Mouse (Mus musculus): Measurements from ENCODE around the gene Elovl3. TPM values are rescaled to one million over a fixed set of nuclear protein-coding genes. Genes with fewer than 3 reads are reported as not detected.
"Not testable (repeated sequence)": the region's sequence is repeated elsewhere in the genome, so short reads cannot be mapped to it uniquely, and the experiment has no call there.

The Elovl3 gene
- polyA plus RNA-seq, 1 experiment from 2014 or later: 0.23 TPM

GRCm38 (mm10) chr19:46124651-46125050 lies 7.0 kb upstream of the Elovl3 start:
- ATAC-seq (ENCODE audit: insufficient number of reproducible peaks, low FRiP score, low TSS enrichment, low read depth): no peak
- no peak overlapping the region for H3K4me3 ChIP-seq (ENCODE audit: low read depth, low read length)
- no peaks in the 10 kb centered on the region for H3K36me3 ChIP-seq (ENCODE audit: control insufficient read depth, insufficient read depth, low read length)
- no peaks in the 10 kb centered on the region for H3K27me3 ChIP-seq (ENCODE audit: control insufficient read depth, insufficient read depth, low read length)
- DNase-seq (ENCODE audit: low spot score): no peak
- H3K4me2 ChIP-seq (ENCODE audit: low read depth, severe bottlenecking): no peak overlapping the region
- H3K4me1 ChIP-seq (ENCODE audit: control insufficient read depth, insufficient read depth, low read length): no peaks in the 10 kb centered on the region
- no peak overlapping the region for H3K27ac ChIP-seq (replicated peaks; ENCODE audit: low read depth, low read length)
- no peak overlapping the region for H3K9ac ChIP-seq (ENCODE audit: low read length)
- no peaks in the 10 kb centered on the region for H3K9me3 ChIP-seq (ENCODE audit: control insufficient read depth, low read length)

GRCm38 (mm10) chr19:46126301-46126700 lies 5.4 kb upstream of the Elovl3 start:
- WGBS: 89% methylated on average over 4 of the region's 4 CpGs
- no peak for DNase-seq (ENCODE audit: low spot score)
- peaks cover 12% of the 10 kb centered on the region for H3K27me3 ChIP-seq (ENCODE audit: control insufficient read depth, insufficient read depth, low read length)

GRCm38 (mm10) chr19:46129737-46130136 lies 2.0 kb upstream of the Elovl3 start:
- not testable (repeated sequence) for H3K4me3 ChIP-seq (ENCODE audit: low read depth, low read length); H3K36me3 ChIP-seq (ENCODE audit: control insufficient read depth, insufficient read depth, low read length); H3K4me1 ChIP-seq (ENCODE audit: control insufficient read depth, insufficient read depth, low read length); H3K27ac ChIP-seq (replicated peaks; ENCODE audit: low read depth, low read length); DNase-seq (ENCODE audit: low spot score); ATAC-seq (ENCODE audit: insufficient number of reproducible peaks, low FRiP score, low TSS enrichment, low read depth); H3K9ac ChIP-seq (ENCODE audit: low read length); H3K9me3 ChIP-seq (ENCODE audit: control insufficient read depth, low read length); H3K4me2 ChIP-seq (ENCODE audit: low read depth, severe bottlenecking)
- peaks cover 44% of the 10 kb centered on the region for H3K27me3 ChIP-seq (ENCODE audit: control insufficient read depth, insufficient read depth, low read length)
- 78% methylated on average over 6 of the region's 6 CpGs for WGBS

More at GRCm38 (mm10) chr19:46126301-46126700, 5.4 kb upstream of the Elovl3 start:
- Histone ChIP-seq H3K9me3 (ENCODE audit: control insufficient read depth, low read length) (no peaks in the 10 kb centered on the region), H3K4me3 (ENCODE audit: low read depth, low read length) (no peak overlapping the region), H3K27ac (replicated peaks; ENCODE audit: low read depth, low read length) (no peak overlapping the region), H3K9ac (ENCODE audit: low read length) (no peak overlapping the region), H3K4me2 (ENCODE audit: low read depth, severe bottlenecking) (no peak overlapping the region), H3K4me1 (ENCODE audit: control insufficient read depth, insufficient read depth, low read length) (no peaks in the 10 kb centered on the region), H3K36me3 (ENCODE audit: control insufficient read depth, insufficient read depth, low read length) (no peaks in the 10 kb centered on the region)
- ATAC-seq (ENCODE audit: insufficient number of reproducible peaks, low FRiP score, low TSS enrichment, low read depth): no peak

DNA sequence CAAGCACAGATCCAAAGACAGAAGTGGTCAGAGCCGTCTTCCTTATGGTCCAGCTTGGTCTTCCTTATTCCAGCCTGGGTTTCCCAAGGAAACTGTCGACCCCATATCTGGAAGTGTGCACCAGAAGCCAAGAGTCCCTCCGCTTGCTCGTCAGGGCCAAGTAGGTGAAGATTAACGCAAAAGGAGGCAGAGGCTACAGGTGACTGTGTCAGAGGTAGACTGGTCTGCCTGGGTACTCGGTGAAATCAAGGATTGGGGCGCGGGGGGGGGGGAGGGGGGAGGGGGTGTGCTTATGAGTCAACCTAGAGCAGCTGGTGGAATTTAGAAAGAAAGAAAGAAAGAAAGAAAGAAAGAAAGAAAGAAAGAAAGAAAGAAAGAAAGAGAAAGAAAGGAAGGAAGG lies 414 bp upstream of the Elovl3 start:
- 8% methylated on average over 5 of the region's 8 CpGs for WGBS
- Histone ChIP-seq H3K4me3 (ENCODE audit: low read depth, low read length) (no peak overlapping the region), H3K9ac (ENCODE audit: low read length) (no peak overlapping the region), H3K27me3 (ENCODE audit: control insufficient read depth, insufficient read depth, low read length) (peaks cover 54% of the 10 kb centered on the region), H3K4me1 (ENCODE audit: control insufficient read depth, insufficient read depth, low read length) (peaks cover 7% of the 10 kb centered on the region), H3K4me2 (ENCODE audit: low read depth, severe bottlenecking) (no peak overlapping the region), H3K9me3 (ENCODE audit: control insufficient read depth, low read length) (no peaks in the 10 kb centered on the region), H3K27ac (replicated peaks; ENCODE audit: low read depth, low read length) (no peak overlapping the region), H3K36me3 (ENCODE audit: control insufficient read depth, insufficient read depth, low read length) (no peaks in the 10 kb centered on the region)
- ATAC-seq (ENCODE audit: insufficient number of reproducible peaks, low FRiP score, low TSS enrichment, low read depth): no peak
- no peak for DNase-seq (ENCODE audit: low spot score)

DNA sequence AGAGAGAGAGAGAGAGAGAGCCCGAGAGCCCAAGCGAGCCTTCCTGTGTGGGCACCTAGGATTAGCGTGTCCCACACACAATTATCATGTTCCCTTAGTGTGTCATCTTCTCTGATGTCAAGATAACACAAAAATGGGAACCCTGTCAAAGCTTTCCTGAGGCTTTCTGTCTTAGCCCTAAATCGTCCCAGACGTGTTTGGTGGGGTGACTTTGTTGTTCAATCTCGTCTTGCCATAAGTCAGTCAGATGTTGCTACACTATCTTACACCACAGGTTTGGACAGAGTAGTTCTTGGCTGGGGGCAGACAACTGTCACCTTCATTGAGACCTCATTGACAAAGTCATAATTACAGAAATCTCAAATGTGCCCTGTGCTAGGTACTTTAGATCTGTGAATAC lies 880 bp downstream of the Elovl3 start:
- H3K4me2 ChIP-seq (ENCODE audit: low read depth, severe bottlenecking): no peak overlapping the region
- H3K4me3 ChIP-seq (ENCODE audit: low read depth, low read length): no peak overlapping the region
- peaks cover 67% of the 10 kb centered on the region for H3K27me3 ChIP-seq (ENCODE audit: control insufficient read depth, insufficient read depth, low read length)
- H3K9me3 ChIP-seq (ENCODE audit: control insufficient read depth, low read length): no peaks in the 10 kb centered on the region
- no peak overlapping the region for H3K27ac ChIP-seq (replicated peaks; ENCODE audit: low read depth, low read length)
- H3K36me3 ChIP-seq (ENCODE audit: control insufficient read depth, insufficient read depth, low read length): no peaks in the 10 kb centered on the region
- no peak overlapping the region for H3K9ac ChIP-seq (ENCODE audit: low read length)
- H3K4me1 ChIP-seq (ENCODE audit: control insufficient read depth, insufficient read depth, low read length): peaks cover 12% of the 10 kb centered on the region
- WGBS: 46% methylated on average over 6 of the region's 6 CpGs
- DNase-seq (ENCODE audit: low spot score) (no peak), ATAC-seq (ENCODE audit: insufficient number of reproducible peaks, low FRiP score, low TSS enrichment, low read depth) (no peak)

DNA sequence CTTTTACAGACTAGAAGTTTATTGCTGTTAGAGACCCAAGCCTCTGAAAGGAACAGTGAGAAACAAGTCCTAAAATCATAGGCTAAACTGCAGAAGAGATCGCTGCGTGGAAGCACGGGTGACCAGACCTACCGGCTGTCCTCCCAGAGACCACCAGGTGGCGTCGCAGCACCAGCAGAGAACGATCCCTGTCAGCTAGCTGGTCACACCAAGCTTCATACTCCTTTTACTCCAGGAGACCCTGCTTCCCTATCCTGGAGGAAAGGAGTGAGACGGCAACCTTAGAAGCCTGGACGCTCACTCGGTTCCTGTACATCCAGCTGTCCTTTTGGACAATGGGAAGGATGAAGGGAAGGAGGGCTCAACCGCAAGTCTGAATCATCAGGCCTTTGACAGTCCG lies 3.6 kb downstream of the Elovl3 start:
- Histone ChIP-seq H3K9ac (ENCODE audit: low read length) (no peak overlapping the region), H3K27me3 (ENCODE audit: control insufficient read depth, insufficient read depth, low read length) (peaks cover 83% of the 10 kb centered on the region), H3K9me3 (ENCODE audit: control insufficient read depth, low read length) (no peaks in the 10 kb centered on the region), H3K4me3 (ENCODE audit: low read depth, low read length) (peak overlapping the region; percentile 47), H3K4me1 (ENCODE audit: control insufficient read depth, insufficient read depth, low read length) (peaks cover 12% of the 10 kb centered on the region), H3K4me2 (ENCODE audit: low read depth, severe bottlenecking) (peak overlapping the region; percentile 100), H3K36me3 (ENCODE audit: control insufficient read depth, insufficient read depth, low read length) (no peaks in the 10 kb centered on the region), H3K27ac (replicated peaks; ENCODE audit: low read depth, low read length) (0 out of 2 replicates have a peak overlapping the region, but pooled peaks have one; percentile 14)
- DNase-seq (ENCODE audit: low spot score) (peak; percentile 96), ATAC-seq (ENCODE audit: insufficient number of reproducible peaks, low FRiP score, low TSS enrichment, low read depth) (0 out of 2 replicates have a peak, but pooled peaks have one; percentile 29)
- WGBS: 1% methylated on average over 12 of the region's 12 CpGs

GRCm38 (mm10) chr19:46135789-46136638 lies 4.3 kb downstream of the Elovl3 start:
- under 1% methylated on average over 69 of the region's 79 CpGs for WGBS
- H3K4me1 ChIP-seq (ENCODE audit: control insufficient read depth, insufficient read depth, low read length): peaks cover 18% of the 10 kb centered on the region
- H3K4me3 ChIP-seq (ENCODE audit: low read depth, low read length): peak overlapping the region; percentile 47
- ATAC-seq (ENCODE audit: insufficient number of reproducible peaks, low FRiP score, low TSS enrichment, low read depth): peak; percentile 68
- peak overlapping the region; percentile 100 for H3K4me2 ChIP-seq (ENCODE audit: low read depth, severe bottlenecking)
- no peaks in the 10 kb centered on the region for H3K9me3 ChIP-seq (ENCODE audit: control insufficient read depth, low read length)
- peaks cover 76% of the 10 kb centered on the region for H3K27me3 ChIP-seq (ENCODE audit: control insufficient read depth, insufficient read depth, low read length)
- peak overlapping the region; percentile 49 for H3K9ac ChIP-seq (ENCODE audit: low read length)
- no peaks in the 10 kb centered on the region for H3K36me3 ChIP-seq (ENCODE audit: control insufficient read depth, insufficient read depth, low read length)
- peak; percentile 77 for DNase-seq (ENCODE audit: low spot score)
- 0 out of 2 replicates have a peak overlapping the region, but pooled peaks have one; percentile 14 for H3K27ac ChIP-seq (replicated peaks; ENCODE audit: low read depth, low read length)

GRCm38 (mm10) chr19:46136639-46137580 lies 5.2 kb downstream of the Elovl3 start:
- DNase-seq (ENCODE audit: low spot score) (peak; percentile 84), ATAC-seq (ENCODE audit: insufficient number of reproducible peaks, low FRiP score, low TSS enrichment, low read depth) (no peak)
- Histone ChIP-seq H3K27ac (replicated peaks; ENCODE audit: low read depth, low read length) (no peak overlapping the region), H3K9ac (ENCODE audit: low read length) (peak overlapping the region; percentile 49; the same call in 1 of the 2 replicates), H3K4me1 (ENCODE audit: control insufficient read depth, insufficient read depth, low read length) (peaks cover 19% of the 10 kb centered on the region), H3K4me2 (ENCODE audit: low read depth, severe bottlenecking) (peak overlapping the region; percentile 100), H3K36me3 (ENCODE audit: control insufficient read depth, insufficient read depth, low read length) (no peaks in the 10 kb centered on the region), H3K4me3 (ENCODE audit: low read depth, low read length) (peak overlapping the region; percentile 47), H3K27me3 (ENCODE audit: control insufficient read depth, insufficient read depth, low read length) (peaks cover 68% of the 10 kb centered on the region), H3K9me3 (ENCODE audit: control insufficient read depth, low read length) (no peaks in the 10 kb centered on the region)
- 3% methylated on average over 49 of the region's 49 CpGs for WGBS
